Mouse (Mus musculus) kidney, embryonic 14.5 days (tissue): Measurements from ENCODE around the gene Dmkn. TPM values are rescaled to one million over a fixed set of nuclear protein-coding genes. Genes with fewer than 3 reads are reported as not detected.
"Not testable (repeated sequence)": the region's sequence is repeated elsewhere in the genome, so short reads cannot be mapped to it uniquely, and the experiment has no call there.

Source experiments
- ATAC-seq: fragments of 200-750 bp; cut with Nextera tagmentation; 2 replicates; pipeline ENCODE4 v1.8.0; 2017; ENCODE audit warnings: moderate number of reproducible peaks, mild to moderate bottlenecking, moderate TSS enrichment, moderate library complexity; ENCODE audit not compliant: low FRiP score, low TSS enrichment
- H3K27ac ChIP-seq: fragments of 300-500 bp; sonication (generic); 2 replicates; pipeline ENCODE4 v1.5.1; 2014; ENCODE audit warnings: low read depth, mild to moderate bottlenecking, low read length, moderate library complexity, mixed read lengths
- H3K27me3 ChIP-seq: fragments of 300-500 bp; sonication (generic); 2 replicates; pipeline ENCODE4 v1.6.1; 2014; ENCODE audit warnings: mild to moderate bottlenecking, low read length; ENCODE audit not compliant: control insufficient read depth, insufficient read depth
- H3K36me3 ChIP-seq: fragments of 300-500 bp; sonication (generic); 2 replicates; pipeline ENCODE4 v1.6.1; 2014; ENCODE audit warnings: low read length, mixed read lengths; ENCODE audit not compliant: control insufficient read depth, insufficient read depth
- H3K4me1 ChIP-seq: fragments of 300-500 bp; sonication (generic); 2 replicates; pipeline ENCODE4 v1.6.1; 2014; ENCODE audit warnings: low read length, mixed read lengths; ENCODE audit not compliant: control insufficient read depth, insufficient read depth
- H3K4me2 ChIP-seq: fragments of 300-500 bp; sonication (generic); replicated peaks from 2 replicates; pipeline ENCODE4 v1.6.1; 2014; ENCODE audit warnings: low read depth, mild to moderate bottlenecking, low read length
- H3K4me3 ChIP-seq: fragments of 300-500 bp; sonication (generic); 2 replicates; pipeline ENCODE4 v1.5.1; 2014; ENCODE audit warnings: mild to moderate bottlenecking, low read length
- H3K9ac ChIP-seq: fragments of 300-500 bp; sonication (generic); 2 replicates; pipeline ENCODE4 v1.6.1; 2014; ENCODE audit warnings: low read depth, mild to moderate bottlenecking, low read length, moderate library complexity
- H3K9me3 ChIP-seq: fragments of 300-500 bp; sonication (generic); 2 replicates; pipeline ENCODE4 v1.6.1; 2016; ENCODE audit warnings: low read length; ENCODE audit not compliant: control insufficient read depth
- WGBS: fragments of 180-500 bp; shearing (Covaris S2); extraction: QIAGEN DNeasy Blood & Tissue Kit; methylation state at CpG from one replicate; pipeline ENCODE4 v1.1.7; 2014; 5-methylcytosine and 5-hydroxymethylcytosine counted together
- polyA plus RNA-seq: library from polyadenylated mRNA; unstranded; fragments of >200 nt; fragmentation: Nextera tagmentation; extraction: Ambion mirVana; gene quantifications from 2 replicates; pipeline ENCODE4 v1.2.1, GENCODE M21; 2014

The Dmkn gene
- polyA plus RNA-seq, 1 experiment from 2014 or later: 0.95 TPM

DNA sequence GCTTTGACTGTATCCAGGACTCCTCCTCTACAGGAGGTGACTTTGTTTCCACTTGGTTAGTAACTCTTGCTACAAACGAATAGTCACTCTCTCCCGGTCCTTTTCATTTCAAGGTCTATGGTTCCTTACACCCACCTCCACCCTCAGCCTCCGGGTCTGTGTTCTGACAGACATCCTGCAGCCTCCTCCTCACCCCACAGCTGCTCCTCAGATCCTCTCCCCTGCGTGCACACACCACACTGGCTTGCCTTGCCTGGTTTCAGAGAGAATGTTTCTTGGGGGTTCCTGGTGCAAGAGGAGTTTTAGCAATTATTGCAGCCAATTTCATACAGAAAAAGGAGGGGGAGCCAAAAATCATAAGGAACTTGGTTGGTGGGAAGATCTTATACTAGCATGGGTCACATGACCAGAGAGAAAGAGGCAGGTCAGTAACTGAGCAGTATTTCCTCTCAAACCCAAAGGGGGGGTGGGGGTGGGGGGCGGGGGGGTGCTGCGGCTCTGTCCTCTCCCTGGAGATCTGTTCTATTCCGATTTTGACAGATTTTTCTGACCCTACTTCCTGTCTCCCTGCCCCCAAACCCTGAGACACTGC is 57.4 kb downstream of the Dmkn start:
- H3K27me3 ChIP-seq: no peaks in the 10 kb centered on the region
- ATAC-seq: no peak
- no peaks in the 10 kb centered on the region for H3K9me3 ChIP-seq
- peaks cover 6% of the 10 kb centered on the region; the same call in 1 of the 2 replicates for H3K4me1 ChIP-seq
- H3K9ac ChIP-seq: no peak overlapping the region
- H3K36me3 ChIP-seq: no peaks in the 10 kb centered on the region
- no peak overlapping the region for H3K4me2 ChIP-seq
- 34% methylated on average over 7 of the region's 7 CpGs for WGBS
- no peak overlapping the region for H3K4me3 ChIP-seq
- no peak overlapping the region for H3K27ac ChIP-seq

DNA sequence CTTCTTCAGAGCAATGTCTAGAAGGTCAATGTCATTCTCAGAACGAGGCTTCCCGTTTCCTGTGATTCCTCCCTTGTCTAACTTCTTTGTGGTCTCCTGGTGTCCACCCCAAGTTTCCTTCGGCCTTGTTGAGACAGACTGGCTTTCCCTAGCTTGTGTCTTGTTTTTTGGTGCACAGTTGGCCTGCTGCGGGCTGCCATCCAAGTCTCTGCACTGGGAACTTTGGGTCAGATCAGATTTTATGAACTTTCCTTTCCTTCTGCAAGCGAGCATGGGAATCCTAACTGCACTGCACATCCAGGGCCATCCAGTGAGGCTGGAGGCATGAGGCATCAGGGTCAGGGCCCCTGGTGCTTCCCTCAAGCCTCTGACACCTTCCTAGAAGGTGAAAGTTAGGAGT is 58.0 kb downstream of the Dmkn start:
- no peak overlapping the region for H3K4me2 ChIP-seq
- no peak overlapping the region for H3K27ac ChIP-seq
- H3K4me1 ChIP-seq: peaks cover 6% of the 10 kb centered on the region; the same call in 1 of the 2 replicates
- H3K9ac ChIP-seq: no peak overlapping the region
- no peaks in the 10 kb centered on the region for H3K9me3 ChIP-seq
- H3K36me3 ChIP-seq: no peaks in the 10 kb centered on the region
- H3K4me3 ChIP-seq: no peak overlapping the region
- no peaks in the 10 kb centered on the region for H3K27me3 ChIP-seq
- no peak for ATAC-seq
- WGBS: 38% methylated on average over 5 of the region's 5 CpGs

DNA sequence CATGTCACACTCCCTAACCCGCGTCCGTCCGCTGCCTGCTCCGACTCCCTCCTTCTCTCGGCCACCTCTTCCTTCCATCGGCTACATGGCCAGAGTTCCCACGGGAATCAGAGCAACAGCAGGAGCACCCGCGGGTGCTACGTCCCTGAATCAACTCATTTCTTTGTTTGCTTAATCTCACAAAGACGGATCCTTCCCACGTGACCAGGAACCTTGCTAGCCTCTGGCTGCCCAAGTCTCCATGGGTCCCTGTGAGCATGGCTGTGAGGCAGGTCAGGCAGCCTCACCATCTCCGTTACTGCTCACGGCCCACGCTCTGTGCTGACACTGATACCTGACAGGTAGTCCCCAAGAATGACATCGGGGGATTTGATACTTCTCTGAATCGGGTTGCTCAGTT is 60.1 kb downstream of the Dmkn start, which contains the start of gene Ffar2:
Gene Ffar2 (minus strand): TSS at position 101 of the 400 bp plus-strand sequence.
- H3K4me3 ChIP-seq: no peak within 1 kb of the TSS
- no peaks in the 10 kb centered on the region for H3K27me3 ChIP-seq
- no peak within 1 kb of the TSS for H3K4me2 ChIP-seq
- no peak for ATAC-seq
- no peaks in the 10 kb centered on the region for H3K9me3 ChIP-seq
- no peak within 1 kb of the TSS for H3K27ac ChIP-seq
- peaks cover 6% of the 10 kb centered on the region; the same call in 1 of the 2 replicates for H3K4me1 ChIP-seq
- 93% methylated on average over 18 of the region's 18 CpGs for WGBS
- H3K9ac ChIP-seq: no peak within 1 kb of the TSS
- no peaks in the 10 kb centered on the region for H3K36me3 ChIP-seq

DNA sequence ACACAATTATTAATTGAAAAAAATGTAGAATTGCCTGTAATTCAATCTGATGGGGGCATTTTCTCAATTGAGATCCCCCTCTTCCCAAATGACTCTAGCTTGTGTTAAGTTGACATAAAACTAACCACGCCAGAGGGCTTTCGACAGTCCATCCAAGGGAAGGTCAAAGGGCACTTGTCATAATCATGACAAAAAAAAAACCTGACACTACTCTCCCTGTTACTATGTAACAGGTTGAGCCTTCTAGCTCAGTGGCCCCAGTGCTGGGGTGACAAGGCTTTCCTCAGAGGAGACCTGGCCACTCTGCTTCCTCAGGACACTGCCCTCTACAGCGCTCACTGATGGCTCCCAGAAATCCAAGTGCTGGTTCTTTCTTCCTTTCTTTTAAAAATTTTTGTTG is 60.8 kb downstream of the Dmkn start:
- no peaks in the 10 kb centered on the region for H3K9me3 ChIP-seq
- no peak overlapping the region for H3K4me2 ChIP-seq
- no peak overlapping the region for H3K27ac ChIP-seq
- H3K36me3 ChIP-seq: no peaks in the 10 kb centered on the region
- H3K9ac ChIP-seq: no peak overlapping the region
- no peak overlapping the region for H3K4me3 ChIP-seq
- peaks cover 6% of the 10 kb centered on the region; the same call in 1 of the 2 replicates for H3K4me1 ChIP-seq
- no peak for ATAC-seq
- no peaks in the 10 kb centered on the region for H3K27me3 ChIP-seq
- 92% methylated on average over 3 of the region's 3 CpGs for WGBS

DNA sequence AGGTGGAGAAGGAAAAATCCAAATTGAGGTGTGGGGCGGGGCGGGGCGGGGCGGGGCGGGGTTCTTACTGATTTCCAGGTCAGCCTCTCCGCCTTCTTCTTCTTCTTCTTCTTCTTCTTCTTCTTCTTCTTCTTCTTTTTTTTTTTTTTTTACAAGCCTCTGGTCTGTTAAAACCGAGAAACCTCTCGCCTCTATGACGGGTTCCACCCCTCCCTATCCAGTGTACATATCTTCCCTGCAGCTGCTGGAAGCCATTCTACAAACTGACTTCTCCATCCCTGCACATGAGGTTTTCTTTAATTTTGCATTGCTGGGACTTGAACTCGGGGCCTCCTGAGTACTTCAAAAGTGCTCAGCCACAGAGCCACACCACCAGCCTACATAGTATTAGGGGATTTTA is 63.1 kb downstream of the Dmkn start:
- WGBS: 93% methylated on average over 10 of the region's 10 CpGs
- Histone ChIP-seq H3K9me3 (no peaks in the 10 kb centered on the region), H3K4me1 (no peaks in the 10 kb centered on the region), H3K9ac (no peak overlapping the region), H3K27me3 (no peaks in the 10 kb centered on the region), H3K4me3 (no peak overlapping the region), H3K27ac (no peak overlapping the region), H3K4me2 (no peak overlapping the region), H3K36me3 (no peaks in the 10 kb centered on the region)
- ATAC-seq: no peak

DNA sequence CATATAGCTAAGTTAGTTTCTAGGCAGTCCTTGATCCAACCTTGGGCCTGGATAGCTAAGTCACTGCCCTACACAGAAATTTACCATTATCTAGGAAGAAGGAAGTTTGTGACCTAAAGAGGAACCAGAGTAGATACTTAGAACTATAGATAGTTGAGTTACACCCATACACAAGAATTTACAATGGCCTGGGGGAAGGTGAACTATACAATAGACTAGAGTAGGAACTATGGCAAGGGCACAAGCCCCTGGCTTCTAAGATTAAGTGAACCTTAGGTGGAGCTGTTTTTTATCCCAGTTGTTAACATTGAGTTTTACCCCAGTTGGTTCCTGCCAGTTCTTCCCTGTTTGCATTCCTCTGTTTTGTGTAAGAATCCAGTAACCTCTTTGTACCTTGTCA is 65.3 kb downstream of the Dmkn start:
- not testable (repeated sequence) for ATAC-seq, H3K9me3 ChIP-seq, H3K4me1 ChIP-seq, H3K36me3 ChIP-seq, H3K9ac ChIP-seq, H3K27me3 ChIP-seq, H3K4me2 ChIP-seq, H3K4me3 ChIP-seq, H3K27ac ChIP-seq

DNA sequence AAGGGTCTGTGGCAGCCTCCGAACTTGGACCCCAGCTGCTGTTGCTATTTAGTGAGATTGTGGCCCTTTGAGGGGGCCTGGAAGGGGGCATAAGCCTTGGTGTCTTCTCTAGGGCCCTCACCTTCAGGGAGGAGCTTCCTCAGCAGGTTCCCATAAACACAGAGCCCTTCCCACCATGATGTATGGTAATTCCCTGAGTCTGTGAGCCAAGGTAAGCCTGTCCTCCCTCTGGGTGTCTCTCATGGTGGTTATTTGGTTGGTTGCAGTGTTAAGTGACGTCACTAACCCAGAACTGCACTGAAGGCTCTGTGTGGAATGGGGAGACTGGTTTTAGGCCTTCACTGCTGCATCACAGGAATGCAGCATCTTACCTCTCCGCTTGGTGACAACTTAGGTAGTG is 65.9 kb downstream of the Dmkn start:
- 69% methylated on average over 3 of the region's 3 CpGs for WGBS
- Histone ChIP-seq H3K4me2 (no peak overlapping the region), H3K9me3 (no peaks in the 10 kb centered on the region), H3K36me3 (no peaks in the 10 kb centered on the region), H3K27ac (no peak overlapping the region), H3K9ac (no peak overlapping the region), H3K4me3 (no peak overlapping the region), H3K27me3 (no peaks in the 10 kb centered on the region), H3K4me1 (no peaks in the 10 kb centered on the region)
- no peak for ATAC-seq

Other genes with a start within 250 kb of the Dmkn start
- gene Arhgap33, start 228.7 kb upstream of the Dmkn start, polyA plus RNA-seq: 13.4 and 17.3 TPM in 2 replicates
- 8.9 and 9.2 TPM in 2 replicates for gene Hspb6, start 211.6 kb upstream of the Dmkn start, polyA plus RNA-seq
- gene Proser3, start 211.5 kb upstream of the Dmkn start, polyA plus RNA-seq: 15.2 and 25.0 TPM in 2 replicates
- gene Lin37, start 203.9 kb upstream of the Dmkn start, polyA plus RNA-seq: 38.5 and 48.0 TPM in 2 replicates
- 109 and 119 TPM in 2 replicates for gene U2af1l4, start 200.5 kb upstream of the Dmkn start, polyA plus RNA-seq
- 8.0 and 11.3 TPM in 2 replicates for gene Gm49396, start 200.4 kb upstream of the Dmkn start, polyA plus RNA-seq
- gene Psenen, start 200.1 kb upstream of the Dmkn start, polyA plus RNA-seq: 121 and 182 TPM in 2 replicates
- gene Igflr1, start 198.3 kb upstream of the Dmkn start, polyA plus RNA-seq: 2.9 and 3.7 TPM in 2 replicates
- 12.3 and 13.6 TPM in 2 replicates for gene Kmt2b, start 175.0 kb upstream of the Dmkn start, polyA plus RNA-seq
- gene Zbtb32, start 164.8 kb upstream of the Dmkn start, polyA plus RNA-seq: 0.21 and 0.22 TPM in 2 replicates
- 2.2 and 2.3 TPM in 2 replicates for gene Upk1a, start 150.9 kb upstream of the Dmkn start, polyA plus RNA-seq
- 961 and 1,287 TPM in 2 replicates for gene Cox6b1, start 137.6 kb upstream of the Dmkn start, polyA plus RNA-seq
- not detected in 2 replicates for gene Etv2, start 127.9 kb upstream of the Dmkn start, polyA plus RNA-seq
- gene Rbm42, start 113.4 kb upstream of the Dmkn start, polyA plus RNA-seq: 93.4 and 111 TPM in 2 replicates
- 45.8 and 58.6 TPM in 2 replicates for gene Haus5, start 98.8 kb upstream of the Dmkn start, polyA plus RNA-seq
- gene Pmis2, start 92.2 kb upstream of the Dmkn start, polyA plus RNA-seq: not detected in 2 replicates
- gene 2200002J24Rik, start 64.8 kb upstream of the Dmkn start, polyA plus RNA-seq: not detected in 2 replicates
- gene Atp4a, start 51.5 kb upstream of the Dmkn start, polyA plus RNA-seq: 1.2 and 1.3 TPM in 2 replicates
- 202 and 206 TPM in 2 replicates for gene Tmem147, start 34.2 kb upstream of the Dmkn start, polyA plus RNA-seq
- 0.61 and 1.6 TPM in 2 replicates for gene Gapdhs, start 20.1 kb upstream of the Dmkn start, polyA plus RNA-seq
- gene Sbsn, start 12.3 kb upstream of the Dmkn start, polyA plus RNA-seq: 1.1 and 1.6 TPM in 2 replicates
- gene Krtdap, start 24.1 kb downstream of the Dmkn start, polyA plus RNA-seq: not detected in 2 replicates
- 0.31 TPM in 1 of 2 replicates, not detected in the other for gene Ffar2, start 60.0 kb downstream of the Dmkn start, polyA plus RNA-seq
- not detected in 2 replicates for gene Ffar3, start 92.4 kb downstream of the Dmkn start, polyA plus RNA-seq
- gene Ffar1, start 97.8 kb downstream of the Dmkn start, polyA plus RNA-seq: not detected in 2 replicates
- 0.55 TPM in 1 of 2 replicates, not detected in the other for gene Cd22, start 116.6 kb downstream of the Dmkn start, polyA plus RNA-seq
- 0.28 and 0.30 TPM in 2 replicates for gene Mag, start 151.1 kb downstream of the Dmkn start, polyA plus RNA-seq
- gene Hamp2, start 160.9 kb downstream of the Dmkn start, polyA plus RNA-seq: not detected in 2 replicates
- not detected in 2 replicates for gene Hamp, start 180.3 kb downstream of the Dmkn start, polyA plus RNA-seq
- 21.1 and 29.2 TPM in 2 replicates for gene Usf2, start 193.0 kb downstream of the Dmkn start, polyA plus RNA-seq
- gene Lsr, start 209.7 kb downstream of the Dmkn start, polyA plus RNA-seq: 48.5 and 57.1 TPM in 2 replicates
- gene Fam187b, start 210.0 kb downstream of the Dmkn start, polyA plus RNA-seq: 5.3 TPM in 2 replicates